Mouse (Mus musculus) lung, postnatal 0 days (tissue): ENCODE measurements around the gene Pcdh7.

Source experiments
- CTCF ChIP-seq: IDR thresholded peaks from 2 replicates; pipeline ENCODE4 v1.5.1; 2016; ENCODE audit warnings: antibody characterized with exemption, mild to moderate bottlenecking
- EP300 ChIP-seq: IDR thresholded peaks from 2 replicates; pipeline ENCODE4 v1.6.1; 2016; ENCODE audit warnings: antibody characterized with exemption, mild to moderate bottlenecking, control low read depth

DNA sequence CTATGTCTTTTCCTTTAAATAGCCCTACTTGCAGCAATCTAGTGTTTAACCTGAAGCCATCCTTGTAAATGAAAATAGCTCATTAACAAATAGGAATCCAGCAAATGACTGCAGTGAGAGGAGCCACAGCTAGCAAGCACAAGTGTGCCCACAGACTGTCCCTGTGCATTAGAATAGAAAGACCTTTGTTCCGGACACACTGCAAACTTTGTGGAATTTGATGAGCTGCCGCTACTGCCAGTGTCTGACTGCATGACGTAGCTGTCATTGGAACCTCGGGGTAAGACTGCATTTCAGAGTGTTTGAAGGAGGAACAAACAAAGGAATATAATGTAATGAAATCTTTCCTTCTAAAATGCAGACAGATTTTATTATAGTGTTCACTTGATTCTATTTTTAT, 326.4 kb downstream of the Pcdh7 start:
- no peak for TF ChIP-seq CTCF
- no peak for TF ChIP-seq EP300
